Mouse (Mus musculus) adrenal gland, postnatal 25 days (tissue): Measurements from ENCODE around the gene Plscr3. TPM values are rescaled to one million over a fixed set of nuclear protein-coding genes. Genes with fewer than 3 reads are reported as not detected.

ENCODE experiments used
- DNase-seq: peaks from one replicate; pipeline ENCODE4 v3.0.0; 2021; ENCODE audit warnings: mixed read lengths
- microRNA-seq, 2 experiments: library from miRNA; unstranded; fragments of <30 nt; microRNA quantifications; one replicate each; pipeline ENCODE4 v1.2.0; 2021
- total RNA-seq: library from RNA; stranded (reverse); gene quantifications from 2 replicates; pipeline ENCODE4 v1.2.3, GENCODE M21; 2021

The Plscr3 gene
- total RNA-seq, 1 experiment from 2014 or later, result 52.9 TPM

DNA sequence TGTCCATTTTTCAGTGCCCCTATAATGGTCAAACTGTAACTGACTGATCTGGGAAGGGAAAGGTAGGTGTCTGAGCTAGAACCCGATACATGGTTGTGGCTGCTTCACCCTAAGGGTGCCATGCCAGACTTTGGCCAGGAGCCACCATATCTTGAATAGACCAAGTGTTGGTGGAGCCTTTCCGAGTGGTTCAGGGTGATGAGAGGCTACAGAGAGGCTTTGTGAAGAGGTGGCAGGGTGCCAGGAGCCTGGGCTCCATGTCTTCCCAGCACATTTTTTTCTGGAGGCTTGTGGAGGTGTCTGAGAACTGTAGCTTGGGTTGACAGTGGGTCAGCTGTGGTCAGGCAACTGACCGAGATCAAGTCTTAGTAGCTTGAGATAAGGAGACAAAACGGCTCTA is 45.3 kb downstream of the Plscr3 start:
- no peak for DNase-seq

DNA sequence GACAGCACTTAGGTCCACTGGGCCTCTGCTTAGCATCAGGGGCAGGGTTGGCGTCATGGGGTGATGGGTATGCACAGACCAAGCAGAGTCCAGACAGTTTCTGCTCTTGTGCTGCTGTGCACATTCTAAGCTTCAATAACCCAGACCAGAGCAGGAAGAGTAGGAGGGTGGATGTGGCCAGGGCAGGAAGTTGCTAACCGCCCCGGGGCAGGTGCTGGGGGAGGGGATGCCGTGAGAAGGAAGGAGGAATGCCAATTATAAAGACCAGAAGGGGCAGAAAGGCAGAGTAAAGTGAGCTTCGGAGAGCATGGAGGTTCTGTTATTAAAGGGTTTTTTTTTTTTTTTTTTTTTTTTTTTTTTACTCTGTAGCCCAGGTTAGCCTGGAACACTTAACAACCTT is 48.5 kb downstream of the Plscr3 start:
- DNase-seq, result no peak

GRCm38 (mm10) chr11:69895291-69895690 is 49.1 kb downstream of the Plscr3 start, which contains the start of gene Acap1:
Gene Acap1 (minus strand): TSS chr11:69895539.
- DNase-seq, result no peak

DNA sequence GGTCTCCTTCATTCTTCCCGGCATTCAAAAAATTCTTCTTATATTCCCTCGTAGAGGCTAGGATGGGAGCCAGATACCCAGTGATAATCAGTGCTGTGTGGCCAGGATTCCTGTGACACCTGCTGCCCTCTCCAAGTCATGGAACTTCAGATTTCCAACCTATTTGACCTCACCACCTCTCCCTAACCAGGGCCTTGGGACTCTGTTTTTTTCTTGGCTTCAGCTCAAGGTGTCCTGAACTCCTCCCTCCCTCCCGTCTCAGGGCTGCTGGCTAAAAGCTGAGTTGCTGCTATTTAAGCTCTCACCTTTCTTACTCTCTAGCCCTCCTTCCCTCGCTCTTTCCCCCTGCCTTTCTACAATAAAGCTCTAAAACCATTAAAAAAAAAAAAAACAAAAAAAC is 53.7 kb downstream of the Plscr3 start:
- DNase-seq, result no peak

GRCm38 (mm10) chr11:69900471-69901405 is 54.6 kb downstream of the Plscr3 start, which contains the start of the genes 2810408A11Rik and Neurl4:
Gene 2810408A11Rik (minus strand): TSS chr11:69900987.
Gene Neurl4 (plus strand): TSS chr11:69901072.
- peak; percentile 83 for DNase-seq

GRCm38 (mm10) chr11:69901406-69901846 is 55.2 kb downstream of the Plscr3 start:
- peak; percentile 90 for DNase-seq

Small RNA genes within 50 kb of the gene (microRNA-seq; reads per million reads assigned to microRNA genes)
- gene Mir6924, result 0 reads per million in 2 experiments

Other genes starting within 250 kb of the Plscr3 start
- 34.0 and 38.0 TPM in 2 replicates for gene Atp1b2, start 240.4 kb upstream of the Plscr3 start, total RNA-seq
- gene Shbg, start 228.5 kb upstream of the Plscr3 start, total RNA-seq, result not detected in 2 replicates
- 6.7 and 16.9 TPM in 2 replicates for gene Sat2, start 224.4 kb upstream of the Plscr3 start, total RNA-seq
- gene Fxr2, start 213.4 kb upstream of the Plscr3 start, total RNA-seq, result 89.7 and 101 TPM in 2 replicates
- 0.39 TPM in 1 of 2 replicates, not detected in the other for gene Sox15, start 191.1 kb upstream of the Plscr3 start, total RNA-seq
- gene Mpdu1, start 183.7 kb upstream of the Plscr3 start, total RNA-seq, result 123 and 137 TPM in 2 replicates
- gene Cd68, start 180.2 kb upstream of the Plscr3 start, total RNA-seq, result 14.2 and 22.6 TPM in 2 replicates
- gene Eif4a1, start 174.0 kb upstream of the Plscr3 start, total RNA-seq, result 624 and 654 TPM in 2 replicates
- 91.6 and 91.8 TPM in 2 replicates for gene Senp3, start 164.3 kb upstream of the Plscr3 start, total RNA-seq
- gene Tnfsf13, start 160.6 kb upstream of the Plscr3 start, total RNA-seq, result 3.8 and 4.1 TPM in 2 replicates
- 16.6 and 25.6 TPM in 2 replicates for gene Tnfsf12, start 150.5 kb upstream of the Plscr3 start, total RNA-seq
- 3.8 and 4.6 TPM in 2 replicates for gene Tnfsfm13, start 150.3 kb upstream of the Plscr3 start, total RNA-seq
- 98.5 and 101 TPM in 2 replicates for gene Polr2a, start 87.7 kb upstream of the Plscr3 start, total RNA-seq
- not detected in 2 replicates for gene Slc35g3, start 84.4 kb upstream of the Plscr3 start, total RNA-seq
- gene Zbtb4, start 80.5 kb upstream of the Plscr3 start, total RNA-seq, result 39.5 and 65.8 TPM in 2 replicates
- gene Chrnb1, start 50.4 kb upstream of the Plscr3 start, total RNA-seq, result 1.8 and 2.4 TPM in 2 replicates
- 3.6 and 3.9 TPM in 2 replicates for gene Fgf11, start 44.5 kb upstream of the Plscr3 start, total RNA-seq
- gene Tmem102, start 40.8 kb upstream of the Plscr3 start, total RNA-seq, result not detected in 2 replicates
- not detected in 2 replicates for gene Gm39566, start 31.1 kb upstream of the Plscr3 start, total RNA-seq
- not detected in 2 replicates for gene Spem2, start 27.9 kb upstream of the Plscr3 start, total RNA-seq
- gene Spem1, start 24.2 kb upstream of the Plscr3 start, total RNA-seq, result not detected in 2 replicates
- 18.6 and 19.7 TPM in 2 replicates for gene Nlgn2, start 8.6 kb upstream of the Plscr3 start, total RNA-seq
- 149 and 152 TPM in 2 replicates for gene Tmem256, start 7.9 kb upstream of the Plscr3 start, total RNA-seq
- not detected in 2 replicates for gene Tnk1, start 12.4 kb downstream of the Plscr3 start, total RNA-seq
- gene Tmem95, start 31.6 kb downstream of the Plscr3 start, total RNA-seq, result not detected in 2 replicates
- 4.4 and 4.9 TPM in 2 replicates for gene Kctd11, start 35.0 kb downstream of the Plscr3 start, total RNA-seq
- 0.30 TPM in 1 of 2 replicates, not detected in the other for gene Acap1, start 49.2 kb downstream of the Plscr3 start, total RNA-seq
- gene 2810408A11Rik, start 54.6 kb downstream of the Plscr3 start, total RNA-seq, result 1.2 and 2.6 TPM in 2 replicates
- gene Neurl4, start 54.7 kb downstream of the Plscr3 start, total RNA-seq, result 52.4 and 55.5 TPM in 2 replicates
- gene Gps2, start 67.5 kb downstream of the Plscr3 start, total RNA-seq, result 62.5 and 70.2 TPM in 2 replicates
- 542 and 558 TPM in 2 replicates for gene Eif5a, start 75.6 kb downstream of the Plscr3 start, total RNA-seq
- 14.1 and 14.8 TPM in 2 replicates for gene Ybx2, start 89.4 kb downstream of the Plscr3 start, total RNA-seq
- 42.6 and 48.6 TPM in 2 replicates for gene Slc2a4, start 101.8 kb downstream of the Plscr3 start, total RNA-seq
- 0.52 TPM in 1 of 2 replicates, not detected in the other for gene Cldn7, start 118.4 kb downstream of the Plscr3 start, total RNA-seq
- 123 and 141 TPM in 2 replicates for gene Ctdnep1, start 134.8 kb downstream of the Plscr3 start, total RNA-seq
- gene Elp5, start 136.1 kb downstream of the Plscr3 start, total RNA-seq, result 71.1 and 76.1 TPM in 2 replicates
- gene Gabarap, start 144.8 kb downstream of the Plscr3 start, total RNA-seq, result 406 and 407 TPM in 2 replicates
- gene Phf23, start 149.4 kb downstream of the Plscr3 start, total RNA-seq, result 55.7 and 64.6 TPM in 2 replicates
- gene Dvl2, start 154.2 kb downstream of the Plscr3 start, total RNA-seq, result 19.6 and 22.3 TPM in 2 replicates
- 391 and 422 TPM in 2 replicates for gene Acadvl, start 169.0 kb downstream of the Plscr3 start, total RNA-seq
- 30.7 and 31.0 TPM in 2 replicates for gene Dlg4, start 170.6 kb downstream of the Plscr3 start, total RNA-seq
- gene Asgr1, start 207.7 kb downstream of the Plscr3 start, total RNA-seq, result 0.91 and 3.4 TPM in 2 replicates
- gene Asgr2, start 246.3 kb downstream of the Plscr3 start, total RNA-seq, result 2.9 and 4.1 TPM in 2 replicates